Mouse (Mus musculus): Measurements from ENCODE around the gene Snu13. TPM values are rescaled to one million over a fixed set of nuclear protein-coding genes. Genes with fewer than 3 reads are reported as not detected.

The Snu13 gene
- 306 TPM for polyA plus RNA-seq (2014; fragmentation: Illumina TruSeq; extraction: RNeasy Lipid Tissue Mini Kit (QIAGEN cat#74804); ENCODE audit: low read depth, low replicate concordance)

DNA sequence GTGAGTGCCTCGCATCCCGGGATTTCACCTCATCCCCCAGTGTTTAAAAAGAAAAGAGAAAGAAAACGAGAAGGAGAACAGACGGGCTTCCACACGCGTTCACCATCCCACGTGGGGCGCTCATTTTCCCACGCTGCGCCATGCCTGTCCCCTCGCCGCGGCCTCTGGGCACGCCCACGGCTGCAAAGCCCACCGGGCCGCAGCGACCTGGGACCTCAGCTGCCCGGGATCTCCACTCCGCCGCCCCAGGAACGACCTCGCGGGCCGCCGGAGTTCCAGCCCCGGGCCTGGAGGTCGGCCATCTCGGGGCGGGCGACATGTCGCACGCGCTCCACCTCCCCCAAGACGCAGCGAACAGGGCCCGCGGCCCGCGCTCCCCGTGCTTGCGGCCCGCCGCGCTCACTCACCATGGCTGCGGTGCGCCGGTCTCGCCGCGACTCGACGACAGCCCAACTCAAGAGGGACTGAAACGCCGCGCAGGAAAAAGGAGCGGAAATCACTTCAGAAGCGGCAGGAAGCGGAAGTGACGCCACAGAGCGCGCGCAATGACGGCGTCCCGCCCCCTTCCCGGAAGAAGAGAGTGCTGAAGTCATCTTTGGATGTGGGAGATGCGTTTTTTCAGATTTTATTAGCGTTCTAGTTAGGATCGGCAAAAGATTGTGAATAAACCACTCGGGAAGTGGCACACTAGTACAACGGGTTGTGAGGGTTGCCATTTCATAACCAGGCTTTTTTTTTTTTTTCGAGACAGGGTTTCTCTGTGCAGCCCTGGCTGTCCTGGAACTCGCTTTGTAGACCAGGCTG lies at the start of gene Snu13:
Gene Snu13 (minus strand): TSS at position 519 of the 804 bp plus-strand sequence.

GRCm38 (mm10) chr15:82069898-82070297 lies 22.5 kb upstream of the Snu13 start, which contains the start of gene Mei1:
TSS of gene Mei1 (plus strand) at chr15:82069996.

DNA sequence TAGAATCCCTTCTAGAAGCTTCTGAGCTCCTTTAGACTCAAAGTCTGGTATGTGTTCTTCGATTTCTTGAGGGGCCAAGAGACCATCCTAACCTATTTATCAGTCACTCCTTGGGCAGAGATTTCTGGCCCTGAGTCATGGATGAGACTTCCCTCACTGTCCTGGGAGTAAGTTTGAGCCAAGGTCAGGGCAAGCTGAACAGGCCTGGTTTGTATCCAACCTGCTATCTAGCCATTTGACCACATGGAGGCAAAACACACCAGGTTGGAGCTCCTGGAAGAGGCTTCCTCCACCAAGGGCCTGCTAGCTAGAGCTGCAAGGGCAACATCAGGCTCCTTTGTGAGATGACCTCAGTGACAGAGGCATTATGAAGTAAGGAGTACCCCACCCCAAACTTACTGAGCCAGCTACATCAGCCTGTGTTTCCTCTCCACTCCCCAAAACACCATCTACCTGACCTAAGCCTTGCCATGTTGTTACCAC lies 11.4 kb upstream of the Snu13 start, which contains the start of gene 4930407I10Rik:
Gene 4930407I10Rik (plus strand): TSS at position 433 of the 483 bp plus-strand sequence.

GRCm38 (mm10) chr15:82033762-82034161 lies 13.6 kb downstream of the Snu13 start, which contains the start of gene Desi1:
TSS of gene Desi1 (minus strand) at chr15:82033862.

Other genes starting within 250 kb of the Snu13 start
- gene Tef, start 245.2 kb downstream of the Snu13 start, polyA plus RNA-seq (2014; fragmentation: Illumina TruSeq; extraction: RNeasy Lipid Tissue Mini Kit (QIAGEN cat#74804); ENCODE audit: low read depth, low replicate concordance), result 21.2 TPM
- 8.8 TPM for gene Tob2, start 188.8 kb downstream of the Snu13 start, polyA plus RNA-seq (2014; fragmentation: Illumina TruSeq; extraction: RNeasy Lipid Tissue Mini Kit (QIAGEN cat#74804); ENCODE audit: low read depth, low replicate concordance)
- 18.2 TPM for gene Phf5a, start 175.7 kb downstream of the Snu13 start, polyA plus RNA-seq (2014; fragmentation: Illumina TruSeq; extraction: RNeasy Lipid Tissue Mini Kit (QIAGEN cat#74804); ENCODE audit: low read depth, low replicate concordance)
- 87.4 TPM for gene Aco2, start 175.3 kb downstream of the Snu13 start, polyA plus RNA-seq (2014; fragmentation: Illumina TruSeq; extraction: RNeasy Lipid Tissue Mini Kit (QIAGEN cat#74804); ENCODE audit: low read depth, low replicate concordance)
- 0.41 TPM for gene Polr3h, start 121.4 kb downstream of the Snu13 start, polyA plus RNA-seq (2014; fragmentation: Illumina TruSeq; extraction: RNeasy Lipid Tissue Mini Kit (QIAGEN cat#74804); ENCODE audit: low read depth, low replicate concordance)
- 0.19 TPM for gene Csdc2, start 110.8 kb downstream of the Snu13 start, polyA plus RNA-seq (2014; fragmentation: Illumina TruSeq; extraction: RNeasy Lipid Tissue Mini Kit (QIAGEN cat#74804); ENCODE audit: low read depth, low replicate concordance)
- gene Pmm1, start 86.7 kb downstream of the Snu13 start, polyA plus RNA-seq (2014; fragmentation: Illumina TruSeq; extraction: RNeasy Lipid Tissue Mini Kit (QIAGEN cat#74804); ENCODE audit: low read depth, low replicate concordance), result 2.9 TPM
- gene 1700029P11Rik, start 67.1 kb downstream of the Snu13 start, polyA plus RNA-seq (2014; fragmentation: Illumina TruSeq; extraction: RNeasy Lipid Tissue Mini Kit (QIAGEN cat#74804); ENCODE audit: low read depth, low replicate concordance), result not detected
- 67.2 TPM for gene Xrcc6, start 59.8 kb downstream of the Snu13 start, polyA plus RNA-seq (2014; fragmentation: Illumina TruSeq; extraction: RNeasy Lipid Tissue Mini Kit (QIAGEN cat#74804); ENCODE audit: low read depth, low replicate concordance)
- gene Desi1, start 13.7 kb downstream of the Snu13 start, polyA plus RNA-seq (2014; fragmentation: Illumina TruSeq; extraction: RNeasy Lipid Tissue Mini Kit (QIAGEN cat#74804); ENCODE audit: low read depth, low replicate concordance), result 10.5 TPM
- gene 4930407I10Rik, start 11.6 kb upstream of the Snu13 start, polyA plus RNA-seq (2014; fragmentation: Illumina TruSeq; extraction: RNeasy Lipid Tissue Mini Kit (QIAGEN cat#74804); ENCODE audit: low read depth, low replicate concordance), result not detected
- gene Mei1, start 22.4 kb upstream of the Snu13 start, polyA plus RNA-seq (2014; fragmentation: Illumina TruSeq; extraction: RNeasy Lipid Tissue Mini Kit (QIAGEN cat#74804); ENCODE audit: low read depth, low replicate concordance), result not detected
- gene Ccdc134, start 80.3 kb upstream of the Snu13 start, polyA plus RNA-seq (2014; fragmentation: Illumina TruSeq; extraction: RNeasy Lipid Tissue Mini Kit (QIAGEN cat#74804); ENCODE audit: low read depth, low replicate concordance), result 2.9 TPM
- 19.9 TPM for gene Srebf2, start 99.6 kb upstream of the Snu13 start, polyA plus RNA-seq (2014; fragmentation: Illumina TruSeq; extraction: RNeasy Lipid Tissue Mini Kit (QIAGEN cat#74804); ENCODE audit: low read depth, low replicate concordance)
- not detected for gene Shisa8, start 165.2 kb upstream of the Snu13 start, polyA plus RNA-seq (2014; fragmentation: Illumina TruSeq; extraction: RNeasy Lipid Tissue Mini Kit (QIAGEN cat#74804); ENCODE audit: low read depth, low replicate concordance)
- 3.3 TPM for gene Tnfrsf13c, start 176.8 kb upstream of the Snu13 start, polyA plus RNA-seq (2014; fragmentation: Illumina TruSeq; extraction: RNeasy Lipid Tissue Mini Kit (QIAGEN cat#74804); ENCODE audit: low read depth, low replicate concordance)
- not detected for gene Cenpm, start 197.2 kb upstream of the Snu13 start, polyA plus RNA-seq (2014; fragmentation: Illumina TruSeq; extraction: RNeasy Lipid Tissue Mini Kit (QIAGEN cat#74804); ENCODE audit: low read depth, low replicate concordance)
- gene 1500009C09Rik, start 204.8 kb upstream of the Snu13 start, polyA plus RNA-seq (2014; fragmentation: Illumina TruSeq; extraction: RNeasy Lipid Tissue Mini Kit (QIAGEN cat#74804); ENCODE audit: low read depth, low replicate concordance), result not detected
- gene Sept3, start 227.3 kb upstream of the Snu13 start, polyA plus RNA-seq (2014; fragmentation: Illumina TruSeq; extraction: RNeasy Lipid Tissue Mini Kit (QIAGEN cat#74804); ENCODE audit: low read depth, low replicate concordance), result 1.4 TPM

Data from sigmoid colon, adult 10 weeks (tissue).